8 mouse cellular contexts compared by ENCODE assay signal in the genomic region with DNA sequence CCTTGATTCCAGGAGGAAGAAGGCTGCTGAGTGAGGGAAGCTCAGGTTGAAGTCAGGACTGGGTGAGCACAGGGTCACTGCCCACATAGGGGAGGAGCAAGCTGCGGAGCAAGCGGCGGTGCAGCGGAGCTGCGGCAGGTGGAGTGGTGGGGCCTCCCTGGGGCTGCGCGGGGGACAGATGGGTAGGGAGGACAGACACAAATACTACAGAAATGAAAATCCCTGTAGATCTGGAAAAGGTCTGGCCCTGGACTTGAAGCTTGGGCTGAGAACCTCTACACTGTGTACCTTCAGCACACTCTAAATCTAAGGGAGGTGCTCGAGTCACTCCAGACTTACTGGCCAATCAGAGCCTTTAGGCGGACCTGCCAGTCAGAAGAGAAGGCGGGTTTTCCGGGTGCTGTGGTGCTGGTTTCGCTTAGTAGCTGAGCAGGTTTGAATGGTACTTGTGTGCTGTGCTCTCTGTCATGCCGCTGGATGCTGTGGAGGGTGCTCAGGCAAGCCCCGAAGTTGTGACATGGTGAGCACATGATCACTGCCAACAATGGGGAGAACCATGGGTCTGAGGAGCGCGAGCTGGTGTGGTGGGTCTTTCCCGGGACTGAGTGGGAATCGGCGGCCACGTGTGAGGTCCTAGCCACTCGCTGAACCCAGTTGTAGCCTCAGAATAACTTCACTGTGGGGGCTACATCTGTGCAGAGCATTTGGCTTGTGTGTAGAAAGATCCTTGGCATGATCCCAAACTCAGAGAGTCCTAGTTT. TPM values are rescaled to one million over a fixed set of nuclear protein-coding genes. Genes with fewer than 3 reads are reported as not detected.
A peak's percentile ranks its signal among the peaks of the same experiment; 100 is the strongest.
DNase-seq lines count a peak whose midpoint lies in the region; ATAC-seq and TF ChIP-seq lines count a peak whose summit lies in the region.
"Not testable (repeated sequence)": the region's sequence is repeated elsewhere in the genome, so short reads cannot be mapped to it uniquely, and the experiment has no call there.

No protein-coding gene starts in this region.

- H3K9me3 ChIP-seq in forebrain, embryonic 16.5 days (ENCODE audit: control insufficient read depth, low read length); neural tube, embryonic 15.5 days (replicated peaks): not testable (repeated sequence)

- ATAC-seq in forebrain, embryonic 16.5 days, result peak; percentile 98
- ATAC-seq in neural tube, embryonic 15.5 days (ENCODE audit: low FRiP score), result peak; percentile 97

- peak; percentile 70 for DNase-seq in MEL-GATA-1-ER (ENCODE audit: extremely low read depth, low read depth)
- DNase-seq in cerebellum, adult 2 months, result peak; percentile 87 to 88
- peak; percentile 54 to 62 for DNase-seq in heart, postnatal 36 days
- DNase-seq in layer of hippocampus, adult 2 months (ENCODE audit: low spot score in 2 of 2), result peak; percentile 70 to 78
- peak; percentile 85 for DNase-seq in lung, adult 2 months
- peak; percentile 77 for DNase-seq in testis, postnatal 14 days (ENCODE audit: low spot score)

- H3K4me3 ChIP-seq in cerebellum, adult 2 months (replicated peaks; ENCODE audit: insufficient read depth, low read depth, low read length), result peak overlapping the region; percentile 100
- peak overlapping the region; percentile 70 for H3K4me3 ChIP-seq in forebrain, embryonic 16.5 days (replicated peaks; ENCODE audit: low read length)
- H3K4me3 ChIP-seq in layer of hippocampus, adult 2 months, result peak overlapping the region; percentile 73
- H3K4me3 ChIP-seq in lung, adult 2 months (replicated peaks; ENCODE audit: extremely low read depth, low read depth, low read length), result peak overlapping the region; percentile 82
- peak overlapping the region; percentile 57 for H3K4me3 ChIP-seq in neural tube, embryonic 15.5 days (replicated peaks)

- H3K4me2 ChIP-seq in forebrain, embryonic 16.5 days (ENCODE audit: low read length), result peak overlapping the region; percentile 76
- H3K4me2 ChIP-seq in neural tube, embryonic 15.5 days, result peak overlapping the region; percentile 81

- H3K9ac ChIP-seq in forebrain, embryonic 16.5 days (replicated peaks; ENCODE audit: low read depth, low read length), result peak overlapping the region; percentile 65
- H3K9ac ChIP-seq in neural tube, embryonic 15.5 days (replicated peaks), result peak overlapping the region; percentile 61

- H3K4me1 ChIP-seq in cerebellum, adult 2 months (ENCODE audit: control insufficient read depth, insufficient read depth, low read length); forebrain, embryonic 16.5 days (replicated peaks; ENCODE audit: control insufficient read depth, insufficient read depth, low read length); lung, adult 2 months (ENCODE audit: control insufficient read depth, insufficient read depth, low read length); neural tube, embryonic 15.5 days: not testable (repeated sequence)

- TF ChIP-seq POLR2A in cerebellum, adult 2 months (IDR thresholded peaks at IDR 0.05; ENCODE audit: borderline replicate concordance, insufficient read depth, low read length), result peak; percentile 30; the same call in 1 of the 2 replicates
- peak; percentile 44; the same call in 1 of the 2 replicates for TF ChIP-seq POLR2A in lung, adult 2 months (IDR thresholded peaks at IDR 0.05; ENCODE audit: borderline replicate concordance, extremely low read depth, low read depth, low read length)

- H3K36me3 ChIP-seq in forebrain, embryonic 16.5 days (ENCODE audit: control insufficient read depth, insufficient read depth); neural tube, embryonic 15.5 days: not testable (repeated sequence)

- H3K27ac ChIP-seq in cerebellum, adult 2 months (ENCODE audit: insufficient read depth, low read length), result not testable (repeated sequence)
- peak overlapping the region; percentile 45; the same call in 1 of the 2 replicates for H3K27ac ChIP-seq in forebrain, embryonic 16.5 days (ENCODE audit: low read length)
- H3K27ac ChIP-seq in layer of hippocampus, adult 2 months, result peak overlapping the region; percentile 94
- peak overlapping the region; percentile 85 for H3K27ac ChIP-seq in neural tube, embryonic 15.5 days (replicated peaks)

- intact Hi-C loops in heart, postnatal 36 days (cut with DNase I), result not testable (repeated sequence)

- under 1% methylated on average over 21 of the region's 21 CpGs for WGBS in cerebellum, adult 2 months
- WGBS in forebrain, embryonic 16.5 days, result under 1% methylated on average over 20 of the region's 21 CpGs
- WGBS in lung, adult 2 months, result under 1% methylated on average over 21 of the region's 21 CpGs
- WGBS in neural tube, embryonic 15.5 days, result 0% methylated on average over 20 of the region's 21 CpGs

- not testable (repeated sequence) for TF ChIP-seq CTCF in cerebellum, adult 2 months (IDR thresholded peaks at IDR 0.05; ENCODE audit: borderline replicate concordance, insufficient read depth, low read depth, low read length); layer of hippocampus, adult 2 months (conservative IDR thresholded peaks at IDR 0.05); lung, adult 2 months (IDR thresholded peaks at IDR 0.05; ENCODE audit: insufficient read depth, low read length)

- H3K27me3 ChIP-seq in cerebellum, adult 2 months (ENCODE audit: control insufficient read depth, insufficient read depth, low read length); forebrain, embryonic 16.5 days (replicated peaks; ENCODE audit: control insufficient read depth, insufficient read depth, low read length); neural tube, embryonic 15.5 days (replicated peaks): not testable (repeated sequence)

RNA-seq across cellular contexts. Expression of a gene that starts 44.9 kb away (rescaled TPM):
- polyA plus RNA-seq in cerebellum, adult 2 months (2012; rRNA removed), result 0.48 and 0.56 TPM in 2 replicates
- polyA plus RNA-seq in forebrain, embryonic 16.5 days (2015; fragmentation: Nextera tagmentation; extraction: Ambion mirVana), result 0.10 TPM in 1 of 2 replicates, not detected in the other
- not detected for total RNA-seq in heart, postnatal 36 days (2021)
- under 1 TPM; 0.54 to 0.74 TPM for total RNA-seq in layer of hippocampus, adult 2 months (2021)
- polyA plus RNA-seq in lung, adult 2 months (2012; rRNA removed), result not detected in 2 replicates
- 0.10 and 0.18 TPM in 2 replicates for polyA plus RNA-seq in neural tube, embryonic 15.5 days (2015; fragmentation: Nextera tagmentation; extraction: Ambion mirVana)
